Mouse (Mus musculus): ENCODE results near the gene Dhx34. TPM values are rescaled to one million over a fixed set of nuclear protein-coding genes. Genes with fewer than 3 reads are reported as not detected.

Gene Dhx34
- polyA plus RNA-seq, 1 experiment = 26.2 TPM

GRCm38 (mm10) chr7:16241787-16242186 lies 19.9 kb upstream of the Dhx34 start:
- no peak for TF ChIP-seq POLR2A (IDR thresholded peaks at IDR 0.05; ENCODE audit: control insufficient read depth, low read depth, low read length)
- no peak for TF ChIP-seq CTCF (IDR thresholded peaks at IDR 0.05; ENCODE audit: control insufficient read depth, insufficient read depth, insufficient replicate concordance, low read depth, low read length)
- no peak overlapping the region for H3K4me3 ChIP-seq (ENCODE audit: control insufficient read depth, low read depth, low read length)
- H3K27ac ChIP-seq (ENCODE audit: control insufficient read depth, insufficient read depth, low read depth, low read length) = no peak overlapping the region
- H3K4me1 ChIP-seq (ENCODE audit: control insufficient read depth, insufficient read depth, low read length) = peaks cover 2% of the 10 kb centered on the region
- no peaks in the 10 kb centered on the region for H3K36me3 ChIP-seq (ENCODE audit: control insufficient read depth, insufficient read depth, low read length)
- no peaks in the 10 kb centered on the region for H3K27me3 ChIP-seq (ENCODE audit: control insufficient read depth, insufficient read depth, low read length)

- no peaks in the 10 kb centered on the region for H3K27me3 ChIP-seq (ENCODE audit: control insufficient read depth, insufficient read depth, low read length)
- H3K4me1 ChIP-seq (ENCODE audit: control insufficient read depth, insufficient read depth, low read length) = peaks cover 2% of the 10 kb centered on the region
- TF ChIP-seq CTCF (IDR thresholded peaks at IDR 0.05; ENCODE audit: control insufficient read depth, insufficient read depth, insufficient replicate concordance, low read depth, low read length) (no peak), POLR2A (IDR thresholded peaks at IDR 0.05; ENCODE audit: control insufficient read depth, low read depth, low read length) (no peak)
- no peaks in the 10 kb centered on the region for H3K36me3 ChIP-seq (ENCODE audit: control insufficient read depth, insufficient read depth, low read length)
- no peak overlapping the region for H3K4me3 ChIP-seq (ENCODE audit: control insufficient read depth, low read depth, low read length)
- H3K27ac ChIP-seq (ENCODE audit: control insufficient read depth, insufficient read depth, low read depth, low read length) = no peak overlapping the region
These were observed 19.1 kb upstream of the Dhx34 start for GRCm38 (mm10) chr7:16240978-16241303.

- peaks cover 2% of the 10 kb centered on the region for H3K4me1 ChIP-seq (ENCODE audit: control insufficient read depth, insufficient read depth, low read length)
- TF ChIP-seq CTCF (IDR thresholded peaks at IDR 0.05; ENCODE audit: control insufficient read depth, insufficient read depth, insufficient replicate concordance, low read depth, low read length) = no peak
- TF ChIP-seq POLR2A (IDR thresholded peaks at IDR 0.05; ENCODE audit: control insufficient read depth, low read depth, low read length) = no peak
- no peaks in the 10 kb centered on the region for H3K36me3 ChIP-seq (ENCODE audit: control insufficient read depth, insufficient read depth, low read length)
- no peak overlapping the region for H3K27ac ChIP-seq (ENCODE audit: control insufficient read depth, insufficient read depth, low read depth, low read length)
- no peaks in the 10 kb centered on the region for H3K27me3 ChIP-seq (ENCODE audit: control insufficient read depth, insufficient read depth, low read length)
- H3K4me3 ChIP-seq (ENCODE audit: control insufficient read depth, low read depth, low read length) = no peak overlapping the region
These were observed 18.6 kb upstream of the Dhx34 start for GRCm38 (mm10) chr7:16240281-16240977.

- Histone ChIP-seq H3K4me1 (ENCODE audit: control insufficient read depth, insufficient read depth, low read length) (peaks cover 2% of the 10 kb centered on the region), H3K36me3 (ENCODE audit: control insufficient read depth, insufficient read depth, low read length) (no peaks in the 10 kb centered on the region), H3K27ac (ENCODE audit: control insufficient read depth, insufficient read depth, low read depth, low read length) (no peak overlapping the region), H3K27me3 (ENCODE audit: control insufficient read depth, insufficient read depth, low read length) (no peaks in the 10 kb centered on the region), H3K4me3 (ENCODE audit: control insufficient read depth, low read depth, low read length) (no peak overlapping the region)
- TF ChIP-seq POLR2A (IDR thresholded peaks at IDR 0.05; ENCODE audit: control insufficient read depth, low read depth, low read length) = no peak
- TF ChIP-seq CTCF (IDR thresholded peaks at IDR 0.05; ENCODE audit: control insufficient read depth, insufficient read depth, insufficient replicate concordance, low read depth, low read length) = no peak
These were observed 17.7 kb upstream of the Dhx34 start for GRCm38 (mm10) chr7:16239554-16239997.

- Histone ChIP-seq H3K27ac (ENCODE audit: control insufficient read depth, insufficient read depth, low read depth, low read length) (no peak overlapping the region), H3K4me3 (ENCODE audit: control insufficient read depth, low read depth, low read length) (no peak overlapping the region), H3K27me3 (ENCODE audit: control insufficient read depth, insufficient read depth, low read length) (no peaks in the 10 kb centered on the region), H3K4me1 (ENCODE audit: control insufficient read depth, insufficient read depth, low read length) (peaks cover 4% of the 10 kb centered on the region), H3K36me3 (ENCODE audit: control insufficient read depth, insufficient read depth, low read length) (no peaks in the 10 kb centered on the region)
- TF ChIP-seq CTCF (IDR thresholded peaks at IDR 0.05; ENCODE audit: control insufficient read depth, insufficient read depth, insufficient replicate concordance, low read depth, low read length) = no peak
- no peak for TF ChIP-seq POLR2A (IDR thresholded peaks at IDR 0.05; ENCODE audit: control insufficient read depth, low read depth, low read length)
These were observed 8.0 kb upstream of the Dhx34 start for GRCm38 (mm10) chr7:16229869-16230268.

GRCm38 (mm10) chr7:16213986-16214385 lies 7.9 kb downstream of the Dhx34 start:
- H3K4me3 ChIP-seq (ENCODE audit: control insufficient read depth, low read depth, low read length) = no peak overlapping the region
- no peaks in the 10 kb centered on the region for H3K27me3 ChIP-seq (ENCODE audit: control insufficient read depth, insufficient read depth, low read length)
- H3K4me1 ChIP-seq (ENCODE audit: control insufficient read depth, insufficient read depth, low read length) = peaks cover 4% of the 10 kb centered on the region; the same call in 1 of the 2 replicates
- TF ChIP-seq CTCF (IDR thresholded peaks at IDR 0.05; ENCODE audit: control insufficient read depth, insufficient read depth, insufficient replicate concordance, low read depth, low read length) (no peak), POLR2A (IDR thresholded peaks at IDR 0.05; ENCODE audit: control insufficient read depth, low read depth, low read length) (no peak)
- no peak overlapping the region for H3K27ac ChIP-seq (ENCODE audit: control insufficient read depth, insufficient read depth, low read depth, low read length)
- H3K36me3 ChIP-seq (ENCODE audit: control insufficient read depth, insufficient read depth, low read length) = no peaks in the 10 kb centered on the region; the same call in 1 of the 2 replicates

- peaks cover 4% of the 10 kb centered on the region; the same call in 1 of the 2 replicates for H3K4me1 ChIP-seq (ENCODE audit: control insufficient read depth, insufficient read depth, low read length)
- no peak overlapping the region for H3K27ac ChIP-seq (ENCODE audit: control insufficient read depth, insufficient read depth, low read depth, low read length)
- no peaks in the 10 kb centered on the region for H3K27me3 ChIP-seq (ENCODE audit: control insufficient read depth, insufficient read depth, low read length)
- no peak overlapping the region for H3K4me3 ChIP-seq (ENCODE audit: control insufficient read depth, low read depth, low read length)
- no peak for TF ChIP-seq POLR2A (IDR thresholded peaks at IDR 0.05; ENCODE audit: control insufficient read depth, low read depth, low read length)
- TF ChIP-seq CTCF (IDR thresholded peaks at IDR 0.05; ENCODE audit: control insufficient read depth, insufficient read depth, insufficient replicate concordance, low read depth, low read length) = no peak
- H3K36me3 ChIP-seq (ENCODE audit: control insufficient read depth, insufficient read depth, low read length) = no peaks in the 10 kb centered on the region; the same call in 1 of the 2 replicates
These were observed 8.6 kb downstream of the Dhx34 start for GRCm38 (mm10) chr7:16213196-16213595.

Measured in testis, adult 2 months (tissue).